Mouse (Mus musculus) spleen, adult 2 months (tissue): Measurements from ENCODE around the gene St6gal1. TPM values are rescaled to one million over a fixed set of nuclear protein-coding genes. Genes with fewer than 3 reads are reported as not detected.

Source experiments
- DNase-seq, 2 experiments: peaks; one replicate each; pipeline versions ENCODE4 v3.0.0 to v3.0.0-alpha.2; 2012 to 2021; ENCODE audit warnings: low spot score in 2 of 2, low read depth in 1 of 2
- H3K27ac ChIP-seq: fragments of 200-500 bp; 2 replicates; pipeline ENCODE4 v1.5.1; 2012; ENCODE audit warnings: low read length, inconsistent platforms; ENCODE audit not compliant: insufficient read depth
- H3K27me3 ChIP-seq: fragments of 200-500 bp; 2 replicates; pipeline ENCODE4 v1.6.1; 2012; ENCODE audit warnings: mild to moderate bottlenecking, moderate library complexity, low read length, inconsistent platforms; ENCODE audit not compliant: control insufficient read depth, insufficient read depth
- H3K36me3 ChIP-seq: fragments of 200-500 bp; 2 replicates; pipeline ENCODE4 v1.6.1; 2012; ENCODE audit warnings: mild to moderate bottlenecking, low read length, inconsistent platforms; ENCODE audit not compliant: control insufficient read depth, insufficient read depth
- H3K4me1 ChIP-seq: fragments of 200-500 bp; 2 replicates; pipeline ENCODE4 v1.6.1; 2011; ENCODE audit warnings: inconsistent platforms; ENCODE audit not compliant: control insufficient read depth, insufficient read depth, insufficient read length
- H3K4me3 ChIP-seq: fragments of 200-500 bp; 2 replicates; pipeline ENCODE4 v1.5.1; 2011; ENCODE audit warnings: mild to moderate bottlenecking, inconsistent platforms; ENCODE audit not compliant: insufficient read depth, insufficient read length; ENCODE audit errors: extremely low read depth
- CTCF ChIP-seq: fragments of 200-500 bp; IDR thresholded peaks from 2 replicates; pipeline ENCODE4 v1.5.1; 2011; ENCODE audit warnings: mild to moderate bottlenecking, inconsistent platforms; ENCODE audit not compliant: insufficient read depth, insufficient read length, insufficient replicate concordance; ENCODE audit errors: extremely low read depth
- POLR2A ChIP-seq: fragments of 200-500 bp; IDR thresholded peaks from 2 replicates; pipeline ENCODE4 v1.6.1; 2011; ENCODE audit warnings: low read depth, low read length, inconsistent platforms
- WGBS: fragments of 180-500 bp; shearing (Covaris S2); methylation state at CpG from one replicate; pipeline ENCODE4 v1.1.7; 2018; 5-methylcytosine and 5-hydroxymethylcytosine counted together
- polyA plus RNA-seq: library from polyadenylated mRNA; depleted of rRNA; stranded (reverse); fragments of >200 nt; gene quantifications from 2 replicates; pipeline ENCODE4 v1.2.3, GENCODE M21; 2012

Gene St6gal1
- polyA plus RNA-seq, 1 experiment, result 30.5 TPM

DNA sequence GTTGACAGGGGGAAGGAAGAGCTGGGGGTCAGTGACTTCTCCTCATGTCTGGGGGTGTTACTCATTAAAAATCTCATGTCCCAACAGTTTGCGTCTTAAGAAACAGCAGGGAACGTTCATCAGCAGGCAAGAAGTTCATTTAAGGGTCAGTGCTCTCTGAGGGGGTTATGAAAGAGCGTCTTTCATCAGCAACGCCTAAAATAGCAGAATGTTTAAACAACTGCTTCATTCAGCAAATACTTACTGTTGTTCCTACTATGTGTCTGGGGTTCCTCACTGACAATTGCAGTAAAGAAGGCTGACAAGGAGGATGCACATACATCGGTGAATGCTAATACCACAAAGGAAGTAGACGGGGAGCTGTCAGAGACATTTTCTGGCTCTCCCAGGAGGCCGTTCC, 90.2 kb downstream of the St6gal1 start:
- Histone ChIP-seq H3K27ac (peak overlapping the region; percentile 5), H3K27me3 (no peaks in the 10 kb centered on the region), H3K4me1 (peaks cover 7% of the 10 kb centered on the region; the same call in 1 of the 2 replicates), H3K4me3 (no peak overlapping the region), H3K36me3 (peaks cover 14% of the 10 kb centered on the region)
- TF ChIP-seq CTCF (no peak), POLR2A (no peak)
- 17% methylated on average over 7 of the region's 7 CpGs for WGBS
- no peak for DNase-seq

DNA sequence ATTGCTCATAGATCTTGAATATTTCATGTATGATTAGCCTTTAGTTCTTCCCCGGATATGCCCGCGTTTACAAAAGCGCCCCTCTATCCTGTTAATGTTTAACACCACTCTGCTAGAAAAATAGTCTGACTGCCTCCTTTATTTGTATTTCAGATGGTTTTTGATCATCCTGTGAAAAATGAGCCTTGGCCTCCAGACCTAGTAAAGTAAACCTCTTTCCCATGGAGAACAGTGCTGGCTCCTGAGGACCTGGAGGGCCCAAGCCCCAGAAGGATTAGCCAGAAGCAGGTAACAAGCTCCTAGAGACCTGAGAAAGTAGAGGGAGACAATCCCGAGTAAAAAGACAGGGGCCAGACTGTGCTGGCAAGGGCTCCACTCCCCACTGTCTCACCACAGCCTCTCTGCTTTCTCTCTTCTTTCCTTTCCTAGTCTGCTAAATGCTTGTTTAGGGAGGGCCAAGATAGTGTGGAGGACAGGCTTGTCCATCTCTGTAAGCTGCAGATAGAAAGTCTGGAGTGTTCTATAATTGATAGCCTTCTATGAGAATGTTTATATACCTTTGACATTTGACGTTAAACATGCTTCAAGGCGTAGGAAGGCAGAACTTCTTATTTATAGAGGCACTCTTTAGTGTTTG, 93.0 kb downstream of the St6gal1 start:
- peaks cover 29% of the 10 kb centered on the region for H3K36me3 ChIP-seq
- TF ChIP-seq CTCF (no peak), POLR2A (no peak)
- peaks cover 12% of the 10 kb centered on the region; the same call in 1 of the 2 replicates for H3K4me1 ChIP-seq
- DNase-seq, result no peak
- no peak overlapping the region for H3K4me3 ChIP-seq
- H3K27me3 ChIP-seq, result no peaks in the 10 kb centered on the region
- 91% methylated on average over 7 of the region's 7 CpGs for WGBS
- no peak overlapping the region for H3K27ac ChIP-seq

DNA sequence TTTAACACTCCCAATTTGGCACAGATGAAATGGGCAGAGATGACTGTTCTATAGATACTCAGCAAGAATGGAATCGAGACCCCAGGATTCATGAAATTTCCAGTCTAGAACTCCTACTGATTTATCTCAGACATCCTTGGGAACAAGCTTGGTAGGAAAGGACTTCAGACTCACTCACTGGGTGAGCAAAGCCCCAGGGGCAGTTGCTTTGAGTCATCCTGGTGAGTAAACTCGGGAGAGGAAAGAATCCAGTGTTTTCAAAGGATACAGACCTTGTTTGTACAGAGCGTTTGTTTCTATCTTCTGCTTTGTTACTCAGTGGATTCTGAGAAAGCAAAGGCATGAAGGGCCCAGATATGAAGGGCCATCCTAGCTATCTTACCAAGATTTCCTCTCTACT, 95.5 kb downstream of the St6gal1 start:
- WGBS, result 87% methylated on average over 3 of the region's 3 CpGs
- Histone ChIP-seq H3K4me1 (peaks cover 6% of the 10 kb centered on the region; the same call in 1 of the 2 replicates), H3K27me3 (no peaks in the 10 kb centered on the region), H3K36me3 (peaks cover 32% of the 10 kb centered on the region), H3K27ac (no peak overlapping the region), H3K4me3 (no peak overlapping the region)
- TF ChIP-seq CTCF (no peak), POLR2A (no peak)
- DNase-seq, result no peak

DNA sequence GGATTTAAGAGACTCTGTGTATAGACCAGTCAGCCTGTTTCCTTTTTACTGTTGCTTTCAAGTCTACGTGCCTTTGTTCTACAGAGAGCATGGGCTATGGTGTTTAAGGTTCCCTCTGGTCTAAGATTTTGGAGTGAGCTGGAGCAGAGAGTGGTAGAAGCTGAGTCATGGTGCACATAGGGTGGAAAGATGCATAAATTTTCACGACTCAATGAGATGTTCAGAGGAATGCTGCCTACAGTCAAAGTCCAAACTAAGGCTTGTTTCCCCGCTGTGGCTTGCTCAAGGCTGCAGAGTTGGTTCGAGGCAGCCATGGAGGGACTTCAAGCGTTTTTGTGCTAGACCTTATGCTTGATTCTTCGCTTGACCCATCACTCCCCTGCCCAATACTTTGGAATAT, 96.0 kb downstream of the St6gal1 start:
- TF ChIP-seq CTCF, result no peak
- TF ChIP-seq POLR2A, result no peak
- peaks cover 32% of the 10 kb centered on the region for H3K36me3 ChIP-seq
- H3K4me3 ChIP-seq, result no peak overlapping the region
- 85% methylated on average over 6 of the region's 6 CpGs for WGBS
- H3K27ac ChIP-seq, result no peak overlapping the region
- H3K4me1 ChIP-seq, result peaks cover 5% of the 10 kb centered on the region; the same call in 1 of the 2 replicates
- DNase-seq, result no peak
- H3K27me3 ChIP-seq, result no peaks in the 10 kb centered on the region

DNA sequence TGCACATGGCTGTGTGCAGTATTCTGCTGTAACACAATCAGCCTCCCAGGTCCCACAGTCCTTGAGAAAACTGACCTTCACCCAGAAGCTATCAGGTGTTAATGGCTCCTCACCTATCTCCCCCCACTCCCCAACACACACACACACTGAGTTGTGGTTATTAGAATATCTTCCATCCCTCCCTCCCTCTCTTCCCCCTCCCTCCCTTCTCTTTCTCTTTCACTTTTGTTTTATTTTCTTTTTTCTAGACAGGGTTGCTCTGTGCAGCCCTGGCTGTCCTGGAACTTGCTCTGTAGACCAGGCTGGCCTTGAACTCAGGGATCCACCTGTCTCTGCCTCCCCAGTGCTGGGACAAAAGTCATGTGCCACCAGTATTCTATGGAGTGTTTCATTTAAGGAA, 97.9 kb downstream of the St6gal1 start:
- H3K27ac ChIP-seq, result no peak overlapping the region

DNA sequence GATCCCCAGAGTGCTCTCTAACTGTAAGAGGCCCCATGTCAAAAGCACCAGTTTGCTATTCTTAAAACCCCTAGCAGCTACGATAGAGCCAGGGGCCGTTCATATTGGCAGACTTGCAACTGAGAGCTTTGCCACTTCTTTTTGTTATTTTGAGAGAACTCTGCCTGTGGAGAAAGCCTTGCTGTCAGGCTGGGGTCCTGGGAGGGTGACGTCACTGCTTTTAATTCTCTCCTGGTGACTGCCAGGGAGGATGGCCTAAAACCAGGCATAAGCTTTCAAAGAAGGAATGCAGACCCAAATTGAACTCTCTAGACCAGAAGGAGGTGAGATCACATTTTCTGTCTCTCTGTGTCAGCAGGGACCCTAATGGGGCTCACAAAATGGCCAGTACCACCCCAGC, 99.4 kb downstream of the St6gal1 start:
- DNase-seq, result no peak
- Histone ChIP-seq H3K4me3 (no peak overlapping the region), H3K27ac (no peak overlapping the region), H3K4me1 (peaks cover 11% of the 10 kb centered on the region; the same call in 1 of the 2 replicates), H3K36me3 (peaks cover 27% of the 10 kb centered on the region), H3K27me3 (no peaks in the 10 kb centered on the region)
- TF ChIP-seq POLR2A (no peak), CTCF (no peak)
- WGBS, result 80% methylated on average over 3 of the region's 3 CpGs

More for the DNA sequence above, 97.9 kb downstream of the St6gal1 start:
- DNase-seq, result no peak
- Histone ChIP-seq H3K36me3 (peaks cover 33% of the 10 kb centered on the region), H3K4me1 (peaks cover 11% of the 10 kb centered on the region; the same call in 1 of the 2 replicates), H3K27me3 (no peaks in the 10 kb centered on the region), H3K4me3 (no peak overlapping the region)
- TF ChIP-seq POLR2A (no peak), CTCF (no peak)

DNA sequence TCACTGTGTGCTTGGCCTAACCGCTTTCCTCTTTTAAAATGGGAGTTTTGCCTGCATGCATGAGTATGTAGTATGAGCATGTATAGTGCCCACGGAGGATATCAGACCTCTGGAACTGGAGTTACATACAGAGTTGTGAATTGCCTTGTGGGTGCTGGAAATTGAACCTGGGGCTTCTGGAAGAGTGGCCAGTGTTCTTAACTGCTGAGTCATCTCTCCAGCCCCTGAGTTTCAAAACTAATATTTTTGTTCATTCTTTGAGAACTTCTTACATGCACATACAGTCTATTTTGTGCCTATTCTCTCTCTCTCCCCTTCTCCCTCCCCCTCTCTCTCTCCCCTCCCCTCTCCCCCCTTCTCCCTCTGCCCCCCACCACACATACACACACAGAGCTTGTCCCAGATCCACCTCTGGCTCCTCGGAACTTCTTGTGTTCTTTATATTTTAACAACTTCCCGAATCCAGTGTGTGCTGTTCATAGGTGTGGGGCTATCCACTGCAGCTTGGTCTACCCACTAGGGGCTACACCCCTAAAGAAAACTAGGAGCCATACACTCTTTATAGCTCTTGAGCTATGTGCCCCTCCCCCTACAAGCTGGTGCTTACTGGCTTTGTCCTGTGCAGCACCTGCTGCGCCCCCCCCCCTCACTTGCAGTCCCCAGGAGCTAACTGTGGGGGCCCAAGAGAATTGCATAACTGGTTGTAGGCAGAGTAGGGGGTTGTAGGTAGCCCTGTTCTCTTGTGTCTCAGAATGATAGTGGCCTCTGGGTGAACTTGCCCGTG, 100.5 kb downstream of the St6gal1 start:
- Histone ChIP-seq H3K27me3 (no peaks in the 10 kb centered on the region), H3K27ac (no peak overlapping the region), H3K4me1 (peaks cover 11% of the 10 kb centered on the region; the same call in 1 of the 2 replicates), H3K36me3 (peaks cover 30% of the 10 kb centered on the region), H3K4me3 (no peak overlapping the region)
- WGBS, result 81% methylated on average over 6 of the region's 6 CpGs
- DNase-seq, result no peak
- no peak for TF ChIP-seq POLR2A
- TF ChIP-seq CTCF, result no peak
